Mouse (Mus musculus): Measurements from ENCODE around the gene Ap1s3. TPM values are rescaled to one million over a fixed set of nuclear protein-coding genes. Genes with fewer than 3 reads are reported as not detected.
"Not testable (repeated sequence)": the region's sequence is repeated elsewhere in the genome, so short reads cannot be mapped to it uniquely, and the experiment has no call there.

Gene Ap1s3
- polyA plus RNA-seq, 1 experiment: not detected

DNA sequence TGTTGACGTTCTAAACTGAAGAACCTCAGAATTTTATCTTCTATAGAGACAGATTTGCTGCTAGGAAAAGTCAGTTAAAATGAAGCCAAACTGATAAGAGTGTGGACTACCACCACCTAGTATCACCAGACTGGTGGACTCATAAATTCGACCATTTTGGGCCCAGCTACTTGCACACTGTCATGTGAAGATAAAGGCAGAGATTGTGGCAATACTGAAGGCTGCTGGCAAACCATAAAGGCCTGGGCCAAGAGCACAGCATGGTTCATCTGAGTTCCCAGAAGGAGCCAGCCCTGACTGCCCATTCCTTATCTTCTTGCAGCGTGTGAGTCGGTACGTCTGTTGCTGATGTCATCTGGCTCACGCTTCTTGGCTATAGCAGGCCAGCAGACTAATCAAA, 30.4 kb downstream of the Ap1s3 start:
- Histone ChIP-seq H3K4me3 (ENCODE audit: insufficient read depth, low read depth, low read length) (no peak overlapping the region), H3K27ac (replicated peaks; ENCODE audit: low read depth, low read length) (no peak overlapping the region), H3K4me1 (ENCODE audit: control insufficient read depth, insufficient read depth, insufficient read length, low read length) (no peaks in the 10 kb centered on the region)

DNA sequence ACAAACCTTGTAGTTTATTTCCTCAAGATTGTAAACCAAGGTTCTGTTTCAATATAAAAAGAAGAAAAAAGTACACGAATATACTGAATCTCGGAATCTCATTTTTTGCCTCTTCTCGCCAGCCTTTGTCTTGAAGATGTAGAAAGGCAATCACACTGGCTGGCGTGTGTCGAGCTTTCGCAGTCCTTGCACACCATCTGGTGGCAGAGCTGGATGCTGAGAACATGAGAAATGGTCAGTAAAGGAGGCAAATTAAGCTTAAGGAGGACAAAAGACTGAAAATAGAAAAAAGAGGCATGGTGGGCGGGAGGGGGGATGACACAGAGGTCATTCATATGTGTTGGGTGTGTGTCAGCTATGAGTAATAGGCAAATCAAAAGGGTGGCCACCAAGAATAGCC, 31.6 kb downstream of the Ap1s3 start:
- Histone ChIP-seq H3K27ac (replicated peaks; ENCODE audit: low read depth, low read length) (no peak overlapping the region), H3K4me3 (ENCODE audit: insufficient read depth, low read depth, low read length) (no peak overlapping the region), H3K4me1 (ENCODE audit: control insufficient read depth, insufficient read depth, insufficient read length, low read length) (no peaks in the 10 kb centered on the region)

DNA sequence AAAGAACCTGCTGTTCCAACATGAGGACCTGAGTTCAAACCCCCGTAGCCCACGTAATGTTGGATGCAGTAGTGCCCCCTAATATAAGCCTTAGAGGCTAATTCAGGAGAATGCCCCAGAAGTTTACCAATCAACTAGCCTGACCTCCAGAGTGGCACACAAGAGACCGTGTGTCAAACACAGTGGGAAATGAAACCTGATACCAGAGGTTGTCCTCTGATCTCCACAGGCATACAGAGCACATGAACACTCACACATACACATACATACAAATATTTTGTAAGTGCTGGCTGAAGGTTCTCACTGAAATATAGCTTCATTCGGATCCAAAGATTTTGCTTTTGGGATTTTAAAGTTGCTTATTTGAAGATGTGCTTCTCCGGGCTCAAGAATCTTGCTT, 32.1 kb downstream of the Ap1s3 start:
- no peak overlapping the region for H3K27ac ChIP-seq (replicated peaks; ENCODE audit: low read depth, low read length)
- no peak overlapping the region for H3K4me3 ChIP-seq (ENCODE audit: insufficient read depth, low read depth, low read length)
- H3K4me1 ChIP-seq (ENCODE audit: control insufficient read depth, insufficient read depth, insufficient read length, low read length): no peaks in the 10 kb centered on the region

DNA sequence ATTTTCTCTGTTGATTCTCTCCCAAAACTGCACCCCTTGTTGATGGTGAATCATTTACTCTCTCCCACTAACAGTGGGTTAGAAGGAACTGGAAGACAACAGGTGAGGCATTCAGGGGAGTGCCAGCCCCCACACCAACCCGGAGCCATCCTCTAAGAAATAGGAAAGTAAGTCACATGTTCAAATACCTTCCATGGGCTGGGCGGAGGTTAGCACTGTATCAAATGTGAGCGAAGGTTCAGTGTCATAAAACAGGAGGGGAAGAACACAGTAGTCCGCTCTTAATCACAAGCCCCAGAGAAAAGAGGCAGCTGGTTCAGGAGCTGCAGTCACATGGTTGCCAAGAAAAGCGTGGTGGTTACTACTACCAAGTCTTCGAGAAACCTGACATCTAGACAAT, 32.7 kb downstream of the Ap1s3 start:
- Histone ChIP-seq H3K27ac (replicated peaks; ENCODE audit: low read depth, low read length) (no peak overlapping the region), H3K4me3 (ENCODE audit: insufficient read depth, low read depth, low read length) (no peak overlapping the region), H3K4me1 (ENCODE audit: control insufficient read depth, insufficient read depth, insufficient read length, low read length) (no peaks in the 10 kb centered on the region)

DNA sequence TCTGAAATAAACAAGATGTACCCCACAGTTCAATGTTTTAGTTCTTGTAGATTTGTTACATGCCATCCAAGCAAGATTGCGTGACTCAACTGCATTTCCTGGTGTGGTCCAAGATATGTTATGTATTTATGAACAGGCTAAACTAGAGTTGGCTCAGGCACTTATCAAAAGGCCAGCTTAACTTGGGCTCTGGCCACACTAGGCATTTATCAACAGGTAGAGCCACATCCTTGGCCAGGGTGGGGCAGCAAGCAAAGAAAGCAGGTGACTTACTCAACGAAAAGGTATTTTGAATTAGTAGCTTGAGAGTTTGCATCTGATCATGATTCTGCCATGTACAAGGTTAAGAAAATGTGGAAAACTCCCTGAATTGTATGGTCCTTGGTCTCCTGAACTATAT, 34.0 kb downstream of the Ap1s3 start:
- H3K4me3 ChIP-seq (ENCODE audit: insufficient read depth, low read depth, low read length): no peak overlapping the region
- H3K27ac ChIP-seq (replicated peaks; ENCODE audit: low read depth, low read length): no peak overlapping the region
- no peaks in the 10 kb centered on the region for H3K4me1 ChIP-seq (ENCODE audit: control insufficient read depth, insufficient read depth, insufficient read length, low read length)

DNA sequence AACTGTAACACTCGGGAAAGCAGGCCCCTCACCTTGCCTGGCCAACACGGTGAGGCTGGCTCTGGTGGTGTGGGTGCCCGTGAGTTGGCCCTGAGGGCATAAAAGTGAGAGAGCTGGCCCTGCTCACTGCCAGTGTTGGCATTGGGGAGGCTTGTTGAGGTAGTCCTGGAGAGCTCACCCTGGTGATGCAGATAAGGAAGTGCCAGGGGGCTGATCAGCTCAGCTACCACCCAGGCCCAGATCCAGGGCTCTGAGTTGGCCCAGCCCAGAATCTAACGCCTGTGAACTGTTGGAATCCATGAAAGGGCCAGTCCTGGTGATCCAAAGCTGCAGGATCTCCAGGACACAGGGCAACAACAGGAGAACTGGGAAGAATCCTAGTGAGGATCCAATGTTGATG, 40.3 kb downstream of the Ap1s3 start:
- Histone ChIP-seq H3K27ac (replicated peaks; ENCODE audit: low read depth, low read length) (no peak overlapping the region), H3K4me1 (ENCODE audit: control insufficient read depth, insufficient read depth, insufficient read length, low read length) (no peaks in the 10 kb centered on the region), H3K4me3 (ENCODE audit: insufficient read depth, low read depth, low read length) (no peak overlapping the region)

DNA sequence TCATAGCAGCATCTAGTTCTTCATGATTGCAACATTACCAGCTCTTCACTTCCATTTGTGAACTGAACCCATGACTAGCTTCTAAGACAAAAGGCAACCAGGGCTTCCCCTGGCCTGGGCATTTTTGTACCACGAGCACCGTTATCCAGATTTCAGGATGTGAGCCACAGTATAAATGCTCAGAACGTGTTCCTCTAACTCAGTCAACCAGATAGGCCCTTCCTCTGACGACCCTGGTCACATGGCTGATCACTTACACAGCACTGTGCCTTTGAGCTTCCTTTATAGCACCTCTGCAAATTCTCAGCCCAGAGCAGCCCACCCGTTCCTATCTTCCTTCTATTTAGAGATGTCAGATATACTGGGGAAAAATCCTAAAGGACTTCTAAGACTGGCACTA, 42.0 kb downstream of the Ap1s3 start:
- H3K4me3 ChIP-seq (ENCODE audit: insufficient read depth, low read depth, low read length): no peak overlapping the region

DNA sequence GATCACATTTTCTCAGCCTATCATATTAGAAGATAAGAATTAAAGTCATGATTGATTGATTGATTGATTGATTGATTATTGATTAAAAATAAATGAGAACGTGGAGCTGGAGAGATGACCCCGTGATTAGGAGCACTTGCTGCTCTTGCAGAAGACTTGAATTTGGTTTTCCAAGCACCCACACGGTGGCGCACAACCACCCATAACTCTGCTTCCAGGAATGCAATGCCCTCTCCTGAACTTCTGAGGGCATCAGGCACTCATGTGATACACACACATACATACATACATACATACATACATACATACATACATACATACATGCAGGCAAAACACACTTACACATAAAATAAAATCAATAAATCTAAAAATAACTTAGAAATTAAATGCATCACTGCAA, 45.6 kb downstream of the Ap1s3 start:
- Histone ChIP-seq H3K27ac (replicated peaks; ENCODE audit: low read depth, low read length) (no peak overlapping the region), H3K4me1 (ENCODE audit: control insufficient read depth, insufficient read depth, insufficient read length, low read length) (no peaks in the 10 kb centered on the region), H3K4me3 (ENCODE audit: insufficient read depth, low read depth, low read length) (no peak overlapping the region)

More for the DNA sequence above, 42.0 kb downstream of the Ap1s3 start:
- Histone ChIP-seq H3K27ac (replicated peaks; ENCODE audit: low read depth, low read length) (no peak overlapping the region), H3K4me1 (ENCODE audit: control insufficient read depth, insufficient read depth, insufficient read length, low read length) (no peaks in the 10 kb centered on the region)

DNA sequence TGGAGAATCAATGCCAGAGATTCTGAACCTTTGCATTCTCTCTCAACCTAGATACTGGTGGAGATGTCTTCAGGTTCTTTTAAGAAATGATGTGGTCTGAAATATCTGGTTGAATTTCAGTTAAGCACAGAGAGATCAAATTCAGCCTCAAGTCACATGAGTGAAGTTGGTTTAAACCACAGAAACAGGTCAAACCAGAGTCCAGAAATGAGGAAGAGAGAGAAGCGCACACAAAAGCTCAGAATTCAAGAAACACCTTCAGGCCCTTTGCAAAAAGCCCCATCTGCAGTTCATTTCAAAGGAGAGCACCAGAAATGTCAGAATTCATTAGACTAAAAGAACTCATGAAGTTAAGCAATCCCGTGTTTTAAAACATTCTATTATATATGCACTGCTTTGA, 52.3 kb downstream of the Ap1s3 start:
- H3K27ac ChIP-seq (replicated peaks; ENCODE audit: low read depth, low read length): no peak overlapping the region

DNA sequence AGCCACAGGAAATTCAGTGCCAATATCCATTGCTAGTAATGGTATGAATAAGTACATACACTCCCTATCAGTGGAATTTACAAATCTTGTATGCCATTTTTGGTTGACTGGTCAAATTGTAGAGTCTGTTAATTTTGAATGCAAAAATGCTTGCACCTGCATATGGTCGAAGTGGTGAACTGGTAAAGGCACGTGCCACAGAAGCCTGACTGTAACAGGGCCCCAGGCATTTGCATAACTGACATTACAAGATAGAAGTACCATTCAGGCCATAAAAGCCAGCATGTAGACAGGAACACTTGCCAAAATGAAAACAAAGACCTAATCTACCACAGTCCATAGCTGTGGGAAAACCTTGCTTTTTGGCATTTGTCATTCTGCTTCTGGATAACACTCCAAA, 55.3 kb downstream of the Ap1s3 start:
- Histone ChIP-seq H3K4me3 (ENCODE audit: insufficient read depth, low read depth, low read length) (no peak overlapping the region), H3K4me1 (ENCODE audit: control insufficient read depth, insufficient read depth, insufficient read length, low read length) (no peaks in the 10 kb centered on the region), H3K27ac (replicated peaks; ENCODE audit: low read depth, low read length) (no peak overlapping the region)

More for the DNA sequence above, 52.3 kb downstream of the Ap1s3 start:
- Histone ChIP-seq H3K4me3 (ENCODE audit: insufficient read depth, low read depth, low read length) (no peak overlapping the region), H3K4me1 (ENCODE audit: control insufficient read depth, insufficient read depth, insufficient read length, low read length) (no peaks in the 10 kb centered on the region)

DNA sequence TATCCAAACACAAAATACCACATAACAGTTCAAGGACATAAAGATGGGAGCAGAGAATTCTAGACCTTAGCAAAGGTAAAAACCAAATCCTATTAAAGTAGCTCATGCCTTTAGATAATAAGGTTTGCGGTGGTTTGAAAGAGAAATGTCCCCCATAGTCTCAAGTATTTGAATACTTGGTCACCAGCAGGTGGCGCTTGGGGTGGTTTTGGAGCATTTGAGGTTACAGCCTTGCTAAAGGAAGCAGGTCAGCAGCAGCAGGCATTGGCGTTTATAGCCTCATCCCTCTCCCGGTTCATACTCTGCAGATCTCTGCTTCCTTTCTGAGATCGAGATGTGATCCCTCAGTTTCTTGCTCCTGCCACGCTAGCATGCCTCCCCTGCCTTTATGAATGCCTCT, 57.3 kb downstream of the Ap1s3 start:
- no peaks in the 10 kb centered on the region for H3K4me1 ChIP-seq (ENCODE audit: control insufficient read depth, insufficient read depth, insufficient read length, low read length)
- no peak overlapping the region for H3K4me3 ChIP-seq (ENCODE audit: insufficient read depth, low read depth, low read length)
- H3K27ac ChIP-seq (replicated peaks; ENCODE audit: low read depth, low read length): no peak overlapping the region

DNA sequence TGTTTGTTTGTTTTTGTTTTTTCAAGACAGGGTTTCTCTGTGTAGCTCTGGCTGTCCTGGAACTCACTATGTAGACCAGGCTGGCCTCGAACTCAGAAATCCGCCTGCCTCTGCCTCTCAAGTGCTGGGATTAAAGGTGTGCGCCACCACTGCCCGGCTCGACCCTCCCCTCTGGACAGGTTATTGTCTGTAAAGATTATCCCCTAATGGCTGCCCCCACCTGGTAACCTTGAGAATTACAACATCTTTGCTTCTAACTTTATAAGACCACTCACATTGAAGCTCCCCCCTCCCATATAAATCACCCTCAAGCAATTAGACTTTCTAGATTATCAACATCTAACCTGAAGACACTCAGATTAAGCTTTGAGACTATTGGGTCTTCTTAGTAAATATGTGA, 60.5 kb downstream of the Ap1s3 start:
- H3K4me3 ChIP-seq (ENCODE audit: insufficient read depth, low read depth, low read length); H3K4me1 ChIP-seq (ENCODE audit: control insufficient read depth, insufficient read depth, insufficient read length, low read length); H3K27ac ChIP-seq (replicated peaks; ENCODE audit: low read depth, low read length): not testable (repeated sequence)

DNA sequence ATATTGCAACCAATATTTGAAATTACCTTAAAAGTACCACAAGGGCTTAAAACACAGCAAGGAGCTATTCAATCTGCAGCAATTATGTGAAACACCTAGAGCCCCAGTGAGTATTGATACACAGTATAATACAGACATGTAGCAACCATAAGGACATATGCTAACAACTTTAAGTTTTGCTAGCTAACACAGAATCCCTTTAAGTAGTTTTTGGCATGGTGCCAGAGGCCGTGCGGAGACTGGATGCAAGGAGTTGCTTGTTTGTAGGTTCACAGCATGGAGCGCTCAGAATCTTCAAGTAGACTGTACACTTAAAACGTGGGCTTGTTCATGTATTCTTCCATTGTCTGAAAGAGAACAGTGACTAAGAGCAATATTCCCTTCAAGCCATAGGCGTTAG, 62.9 kb downstream of the Ap1s3 start:
- H3K4me1 ChIP-seq (ENCODE audit: control insufficient read depth, insufficient read depth, insufficient read length, low read length); H3K4me3 ChIP-seq (ENCODE audit: insufficient read depth, low read depth, low read length); H3K27ac ChIP-seq (replicated peaks; ENCODE audit: low read depth, low read length): not testable (repeated sequence)

DNA sequence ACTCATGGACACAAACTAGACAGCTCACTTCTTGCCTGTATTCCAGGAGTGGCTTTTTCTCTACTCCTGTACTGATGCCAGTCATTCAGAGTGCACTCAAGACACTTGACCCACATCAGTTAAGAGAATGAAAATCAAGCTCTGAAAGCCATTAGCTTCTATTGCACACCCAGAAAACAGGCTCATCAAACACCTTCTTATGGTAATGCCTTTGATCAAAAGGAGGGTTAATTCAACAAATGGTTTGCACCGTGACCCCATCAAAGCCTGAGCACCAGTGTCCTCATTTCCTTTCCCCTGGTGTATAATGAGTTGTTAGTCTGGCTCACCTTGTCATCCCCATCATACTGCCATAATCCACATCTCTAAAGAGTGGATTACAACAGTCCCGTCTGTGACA, 69.3 kb downstream of the Ap1s3 start:
- Histone ChIP-seq H3K27ac (replicated peaks; ENCODE audit: low read depth, low read length) (no peak overlapping the region), H3K4me3 (ENCODE audit: insufficient read depth, low read depth, low read length) (no peak overlapping the region), H3K4me1 (ENCODE audit: control insufficient read depth, insufficient read depth, insufficient read length, low read length) (no peaks in the 10 kb centered on the region)

DNA sequence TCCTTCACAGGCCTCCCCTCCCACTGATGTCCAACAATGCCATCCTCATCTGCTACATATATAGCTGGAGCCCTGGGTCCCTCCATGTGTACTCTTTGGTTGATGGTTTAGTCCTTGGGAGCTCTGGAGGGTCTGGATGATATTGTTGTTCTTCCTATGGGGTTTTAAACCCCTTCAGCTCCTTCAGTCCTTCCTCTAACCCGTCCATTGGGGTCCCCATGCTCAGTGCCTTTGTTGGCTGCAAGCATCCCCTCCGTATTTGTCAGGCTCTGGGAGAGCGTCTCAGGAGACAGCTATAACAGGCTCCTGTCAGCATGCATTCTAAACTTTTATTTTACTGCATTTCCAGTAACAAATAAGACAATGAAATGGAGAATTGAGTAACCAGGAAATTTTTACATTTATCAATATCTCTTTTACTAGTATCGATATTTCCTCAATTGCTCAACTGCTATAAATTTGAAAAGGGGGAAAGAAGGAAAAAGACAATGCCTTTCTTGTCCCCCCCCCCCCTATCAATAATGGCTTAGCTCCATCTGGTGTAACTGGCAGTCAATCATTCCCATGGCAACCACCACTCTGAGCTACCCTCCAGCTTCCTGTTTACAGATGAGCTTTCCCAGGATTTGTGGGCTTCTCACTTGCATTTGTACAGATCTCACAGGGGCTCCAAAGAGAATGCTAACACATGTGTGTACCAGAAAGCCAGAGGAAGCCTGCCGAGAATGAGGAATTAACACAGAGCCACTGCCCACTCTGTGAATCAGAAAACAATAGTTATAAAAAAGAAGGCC, 73.2 kb downstream of the Ap1s3 start:
- Histone ChIP-seq H3K4me1 (ENCODE audit: control insufficient read depth, insufficient read depth, insufficient read length, low read length) (no peaks in the 10 kb centered on the region), H3K4me3 (ENCODE audit: insufficient read depth, low read depth, low read length) (no peak overlapping the region), H3K27ac (replicated peaks; ENCODE audit: low read depth, low read length) (no peak overlapping the region)

DNA sequence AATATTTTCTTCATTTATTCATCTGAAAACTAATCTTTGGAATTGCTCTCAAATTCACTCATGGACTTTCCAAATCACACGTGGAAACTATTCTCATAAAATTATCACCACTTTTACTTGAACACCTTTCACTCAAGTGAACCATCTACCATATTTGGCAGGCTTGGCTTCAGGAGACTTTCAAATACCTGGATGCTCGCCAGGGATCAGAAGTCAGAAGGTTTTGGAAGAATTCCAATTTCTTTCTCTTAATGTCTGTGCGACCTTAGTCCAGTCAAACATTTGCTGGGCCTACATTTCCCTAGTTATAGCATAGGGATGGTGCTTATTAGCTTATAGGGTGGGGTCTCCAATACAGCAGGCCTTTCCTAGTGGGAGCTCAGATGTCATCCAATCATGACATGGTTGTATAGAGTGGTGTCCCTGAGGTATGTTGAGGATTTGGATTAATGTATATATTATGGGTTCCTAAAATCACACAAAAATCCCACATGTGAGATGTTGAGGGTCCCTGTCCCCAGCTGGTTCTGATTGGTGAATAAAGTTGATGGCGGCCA, 79.0 kb downstream of the Ap1s3 start:
- H3K27ac ChIP-seq (replicated peaks; ENCODE audit: low read depth, low read length): no peak overlapping the region
- no peaks in the 10 kb centered on the region for H3K4me1 ChIP-seq (ENCODE audit: control insufficient read depth, insufficient read depth, insufficient read length, low read length)
- H3K4me3 ChIP-seq (ENCODE audit: insufficient read depth, low read depth, low read length): no peak overlapping the region
